Mouse (Mus musculus) spleen, adult 18-20 months (tissue): Measurements from ENCODE around the gene Zfp866.

Source experiments
- DNase-seq, 2 experiments: peaks; one replicate each; pipeline ENCODE4 v3.0.0; 2022; ENCODE audit warnings: mixed read lengths in 2 of 2

Gene Zfp866

DNA sequence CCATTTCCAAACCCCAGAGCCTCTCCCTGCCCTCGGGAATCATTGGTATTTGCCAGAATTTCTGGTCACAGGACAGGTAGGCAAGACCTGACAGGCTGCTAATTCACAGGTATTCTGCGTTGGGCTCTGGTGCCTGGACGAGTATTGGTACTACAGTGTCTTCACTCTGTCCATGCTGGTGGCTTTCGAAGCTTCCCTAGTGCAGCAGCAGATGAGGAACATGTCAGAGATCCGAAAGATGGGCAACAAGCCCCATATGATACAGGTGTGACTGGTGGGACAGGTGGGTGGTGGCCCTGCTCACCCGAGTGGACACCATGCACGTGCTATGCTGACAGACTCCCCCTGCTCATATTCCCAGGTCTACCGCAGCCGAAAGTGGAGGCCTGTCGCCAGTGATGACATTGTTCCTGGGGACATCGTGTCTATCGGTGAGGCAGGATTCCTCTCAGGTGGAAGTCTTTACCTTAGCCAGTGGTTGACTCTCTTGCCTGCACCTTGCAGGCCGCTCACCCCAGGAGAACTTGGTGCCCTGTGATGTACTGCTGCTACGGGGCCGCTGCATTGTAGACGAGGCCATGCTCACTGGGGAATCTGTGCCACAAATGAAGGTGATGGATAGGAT lies 5.9 kb upstream of the Zfp866 start:
- DNase-seq, result no peak

DNA sequence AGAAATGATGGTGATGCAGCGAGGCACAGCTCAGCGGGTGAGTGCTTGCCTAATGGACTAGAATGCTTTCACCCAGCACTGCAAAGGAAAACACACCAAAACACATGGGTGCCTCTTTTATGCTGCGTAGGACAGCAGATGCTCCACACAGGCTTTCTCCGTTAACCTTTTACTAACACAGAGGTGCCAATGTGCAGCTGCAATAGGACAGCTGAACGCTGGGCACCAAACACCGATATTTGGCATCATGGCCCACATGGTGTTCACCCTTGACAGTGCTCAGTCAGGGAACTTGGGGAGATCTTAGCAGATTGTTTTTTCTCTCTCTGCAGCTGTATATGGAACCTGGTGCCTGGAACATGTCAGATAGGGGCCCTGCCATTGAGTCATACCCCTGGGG lies 3.9 kb upstream of the Zfp866 start:
- no peak for DNase-seq

DNA sequence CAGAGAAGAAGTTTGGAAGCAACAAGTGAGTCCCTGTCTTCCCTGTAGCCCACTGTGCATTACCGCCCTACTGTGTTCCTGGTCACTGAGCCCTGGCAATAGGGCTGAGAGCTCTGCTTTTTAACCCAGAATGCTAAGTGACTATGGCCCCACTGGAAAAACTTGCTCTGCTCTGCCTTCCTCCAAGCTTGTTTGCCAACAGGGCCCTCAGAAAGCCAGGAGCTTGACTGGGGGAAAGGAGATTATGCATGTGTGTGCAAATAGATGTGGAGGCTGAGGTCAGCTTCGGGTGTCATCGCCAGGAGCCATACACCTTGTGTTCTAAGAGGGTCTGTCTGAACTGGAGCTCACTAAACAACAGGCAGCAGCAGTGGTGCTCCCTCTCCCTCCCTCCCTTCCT lies 3.1 kb upstream of the Zfp866 start:
- DNase-seq, result no peak

DNA sequence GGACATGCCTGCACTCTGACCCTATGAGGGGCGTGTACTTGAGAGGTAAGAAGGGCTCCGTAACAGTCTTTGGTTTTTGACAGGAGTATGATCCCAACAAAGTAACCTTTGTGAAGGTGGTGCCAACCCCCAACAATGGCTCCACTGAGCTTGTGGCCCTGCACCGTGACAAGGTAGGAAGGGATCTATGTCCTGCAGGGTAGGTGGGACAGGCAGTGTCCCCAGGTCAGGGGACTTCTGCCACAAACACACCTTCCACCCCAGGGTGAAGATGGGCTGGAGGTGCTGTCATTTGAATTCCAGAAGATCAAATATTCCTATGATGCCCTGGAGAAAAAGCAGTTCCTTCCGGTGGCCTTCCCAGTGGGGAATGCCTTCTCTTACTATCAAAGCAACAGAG lies 2.7 kb upstream of the Zfp866 start:
- DNase-seq, result no peak

DNA sequence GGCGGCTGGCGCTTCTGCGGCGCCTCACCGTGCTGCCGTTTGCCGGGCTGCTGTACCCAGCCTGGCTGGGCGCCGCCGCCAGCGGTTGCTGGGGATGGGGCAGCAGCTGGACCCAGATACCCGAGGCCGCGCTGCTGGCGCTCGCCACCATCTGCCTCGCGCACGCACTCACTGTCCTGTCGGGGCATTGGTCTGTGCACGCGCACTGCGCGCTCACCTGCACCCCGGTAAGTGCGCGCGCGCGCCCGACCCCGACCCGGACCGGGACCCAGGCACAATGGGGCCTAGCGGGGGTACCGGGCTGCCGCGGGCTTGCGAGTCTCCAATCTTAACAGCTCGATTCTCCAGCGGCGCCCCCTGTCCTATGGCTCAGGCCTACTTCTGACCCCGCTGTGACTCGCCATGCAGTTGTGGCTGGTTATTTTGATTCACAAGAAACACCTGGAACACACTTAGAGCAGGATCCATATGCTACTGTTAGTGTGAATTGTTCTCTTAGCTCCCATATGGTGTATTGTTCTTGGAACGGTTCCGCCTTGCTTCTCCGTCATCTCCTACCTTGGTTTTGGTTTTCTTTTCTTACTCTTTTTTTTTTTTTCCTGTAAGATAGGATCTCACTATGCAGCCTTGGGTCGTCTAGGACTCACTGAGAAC lies 564 bp upstream of the Zfp866 start:
- no peak for DNase-seq

DNA sequence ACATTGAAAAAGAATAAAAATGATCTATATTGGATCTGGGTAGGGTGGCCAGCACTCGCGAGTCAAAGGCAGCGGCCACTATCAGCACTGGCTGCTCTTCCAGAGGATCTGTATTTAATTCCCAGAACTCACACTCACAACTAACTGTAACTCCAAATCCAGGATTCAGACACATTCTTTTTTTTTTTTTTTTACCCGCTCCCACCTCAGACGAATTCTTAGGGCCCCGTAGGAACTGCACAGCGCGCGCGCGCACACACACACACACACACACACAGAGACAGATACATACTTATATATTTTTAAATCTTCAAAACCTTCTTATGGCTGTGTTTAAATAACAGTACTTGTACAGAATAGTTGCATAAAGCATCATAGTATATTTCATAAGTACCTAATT lies 614 bp downstream of the Zfp866 start:
- DNase-seq, result peak in 1 of 2 experiments; percentile 3

DNA sequence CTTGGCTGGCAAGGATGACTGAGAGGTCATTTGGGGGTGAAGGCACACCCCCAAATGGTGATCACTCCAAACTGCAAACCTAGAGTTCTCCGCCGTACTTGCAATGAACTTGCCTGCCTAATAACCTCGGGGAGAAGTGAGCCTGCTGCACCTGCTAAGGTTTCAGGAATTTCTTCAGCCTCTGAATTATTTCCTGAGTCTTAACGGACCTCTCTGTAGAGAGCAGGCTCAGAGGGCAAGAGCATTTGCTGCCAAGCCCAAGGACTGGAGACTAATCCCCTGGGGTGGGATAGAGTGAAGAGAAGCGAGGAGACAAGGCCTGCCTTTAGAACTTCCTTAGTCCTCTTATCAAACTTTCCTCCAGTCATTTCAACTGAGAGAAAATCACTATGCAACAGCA lies 1.2 kb downstream of the Zfp866 start:
- peak in 1 of 2 experiments; percentile 1 for DNase-seq

DNA sequence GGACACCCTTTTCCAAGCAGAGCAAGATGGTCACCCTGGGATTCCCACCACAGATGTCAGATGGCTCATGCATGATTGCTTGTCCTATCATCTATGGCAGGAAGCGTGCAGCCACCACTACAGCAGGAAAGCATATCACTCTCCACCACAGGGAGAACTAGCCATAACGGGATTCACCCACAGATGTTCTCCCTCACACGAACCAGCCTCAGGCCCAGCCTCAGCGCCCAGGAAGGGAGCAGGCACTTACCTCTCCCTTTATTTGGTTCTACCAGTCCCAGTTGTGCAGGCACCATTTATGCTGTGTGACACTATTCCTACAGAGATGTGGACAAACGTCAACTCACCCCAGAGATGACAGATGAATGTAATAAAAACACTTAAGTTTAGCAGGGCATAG lies 1.9 kb downstream of the Zfp866 start:
- no peak for DNase-seq

DNA sequence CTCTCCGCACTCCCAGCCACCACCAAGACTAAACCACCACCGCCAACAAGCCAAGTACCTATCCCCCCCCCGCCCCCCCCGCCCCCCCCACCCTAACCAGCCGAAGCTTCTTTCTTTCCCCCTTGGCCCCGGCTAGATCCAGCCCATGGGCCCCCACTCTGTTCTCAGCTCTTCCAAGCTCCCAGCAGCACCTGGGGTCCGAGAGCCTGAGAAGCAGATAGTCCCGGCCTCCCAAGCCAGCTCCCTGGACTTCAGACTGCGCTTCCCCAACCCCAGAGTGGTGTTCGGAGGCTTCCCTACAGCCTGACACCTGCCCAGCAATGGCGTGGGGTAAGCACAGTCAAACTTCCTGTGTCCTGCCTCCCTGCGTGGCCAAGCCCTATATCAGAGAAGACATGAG lies 13.9 kb downstream of the Zfp866 start:
- no peak for DNase-seq

DNA sequence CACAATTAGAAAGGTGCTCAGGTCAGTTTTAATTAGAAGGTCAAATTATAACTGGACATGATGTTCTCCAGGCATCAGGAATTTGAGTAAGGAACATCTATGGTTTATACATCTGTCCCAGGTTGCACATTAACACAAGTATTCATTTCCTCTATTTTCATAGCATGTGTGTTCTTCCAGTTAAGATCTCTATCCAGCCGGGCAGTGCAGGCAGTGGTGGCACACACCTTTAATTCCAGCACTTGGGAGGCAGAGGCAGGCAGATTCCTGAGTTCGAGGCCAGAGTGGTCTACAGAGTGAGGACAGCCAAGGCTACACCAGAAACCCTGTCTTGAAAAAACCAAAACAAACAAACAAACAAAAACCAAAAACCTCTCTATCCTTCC lies 15.8 kb downstream of the Zfp866 start:
- no peak for DNase-seq

DNA sequence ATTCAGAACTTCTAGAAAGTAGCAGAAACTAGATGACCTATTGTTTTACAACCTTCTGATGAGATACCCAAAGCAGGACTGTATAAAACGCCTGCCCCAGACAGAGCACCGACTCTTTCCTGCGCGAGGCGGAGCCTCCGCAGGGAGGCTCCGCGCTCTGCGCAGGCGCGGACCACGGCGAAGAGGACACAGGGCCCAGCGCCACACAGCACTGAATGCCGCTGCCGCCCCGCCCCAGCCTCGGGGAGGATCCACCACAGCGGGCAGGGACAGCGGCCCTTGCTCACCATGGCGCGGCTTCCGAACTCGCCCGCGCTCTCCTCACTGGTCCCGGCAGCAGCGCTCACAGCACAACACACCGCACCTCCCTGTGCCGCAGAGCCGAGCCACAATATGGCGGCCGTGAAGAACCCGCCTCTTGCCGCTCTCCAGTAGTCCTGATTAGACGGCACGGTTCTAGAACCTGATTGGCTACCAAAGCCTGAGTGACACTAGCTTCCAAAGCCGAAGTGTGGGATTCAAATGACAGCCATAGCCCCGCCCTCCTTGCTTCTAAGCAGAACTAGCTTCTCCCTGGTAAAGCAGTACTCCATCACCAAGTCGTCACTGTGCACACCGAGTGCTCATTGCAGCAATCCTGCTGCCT lies 16.4 kb downstream of the Zfp866 start, which contains the start of gene Gm20422:
TSS of gene Gm20422 (minus strand) at position 384 of the 646 bp plus-strand sequence.
- peak; percentile 79 to 80 for DNase-seq

DNA sequence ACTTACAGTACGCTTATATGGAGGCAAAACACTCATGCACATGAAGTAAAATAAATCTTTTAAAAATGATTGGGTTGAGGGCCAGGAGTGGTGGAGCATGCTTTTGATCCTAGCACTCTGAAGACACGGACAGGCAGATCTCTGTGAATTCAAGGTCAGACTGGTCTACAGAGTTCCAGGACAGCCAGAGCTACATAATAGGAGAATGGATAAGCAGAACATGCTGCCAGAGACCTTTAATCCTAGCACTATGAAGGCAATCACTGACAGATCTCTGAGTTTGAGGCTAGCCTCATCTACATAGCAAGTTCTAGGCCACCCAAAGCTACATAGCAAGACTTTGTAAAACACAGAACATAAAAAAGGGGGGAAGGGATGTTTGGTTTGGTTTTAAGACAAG lies 18.9 kb downstream of the Zfp866 start:
- DNase-seq, result no peak

DNA sequence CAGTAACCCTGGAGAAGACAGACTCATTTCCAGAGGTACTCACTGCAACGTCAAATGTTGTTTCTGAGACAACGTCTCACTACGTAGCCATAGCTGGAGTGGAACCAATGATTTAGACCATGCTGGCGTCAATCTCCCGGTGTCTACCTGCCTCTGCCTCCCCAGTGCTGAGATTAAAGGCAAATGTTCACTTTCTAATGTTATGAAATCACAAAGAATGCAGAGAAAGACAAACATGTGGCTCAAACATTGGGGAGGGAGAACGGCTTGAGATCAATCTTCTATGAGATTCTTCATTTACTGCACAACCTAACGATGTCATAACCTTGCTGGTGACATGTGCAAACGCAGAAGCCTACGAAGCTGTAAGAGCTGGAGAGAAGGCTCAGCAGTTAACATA lies 19.8 kb downstream of the Zfp866 start:
- DNase-seq, result no peak

DNA sequence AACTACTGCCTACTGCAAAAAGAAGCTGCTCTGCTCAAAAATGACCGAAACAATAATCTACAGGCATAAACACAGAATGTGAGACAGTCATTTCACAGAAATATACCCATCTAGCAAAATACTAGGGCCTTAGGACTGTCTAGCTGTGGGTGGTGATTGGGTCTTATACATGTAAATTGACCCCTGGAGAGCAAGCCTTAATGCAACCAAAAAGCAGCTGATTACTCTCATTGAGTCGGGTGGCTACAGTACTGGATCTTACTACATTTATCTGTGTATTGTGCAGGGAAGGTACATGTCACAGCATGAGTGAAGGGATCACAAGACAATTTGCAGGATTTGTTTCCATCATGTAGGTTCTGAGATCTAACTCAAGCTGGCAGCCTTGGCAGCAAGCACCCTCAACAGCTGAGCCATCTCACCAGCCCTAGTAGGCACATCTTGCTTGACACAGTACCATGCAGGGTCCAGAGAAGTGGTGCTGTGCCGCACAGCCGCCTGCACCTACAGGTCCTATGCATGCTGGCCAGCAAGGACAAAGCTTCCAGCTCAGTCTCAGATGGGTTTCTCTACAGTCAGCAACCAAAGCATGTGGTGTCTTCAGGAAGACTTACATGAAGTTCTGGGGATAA lies 29.0 kb downstream of the Zfp866 start:
- DNase-seq, result no peak

DNA sequence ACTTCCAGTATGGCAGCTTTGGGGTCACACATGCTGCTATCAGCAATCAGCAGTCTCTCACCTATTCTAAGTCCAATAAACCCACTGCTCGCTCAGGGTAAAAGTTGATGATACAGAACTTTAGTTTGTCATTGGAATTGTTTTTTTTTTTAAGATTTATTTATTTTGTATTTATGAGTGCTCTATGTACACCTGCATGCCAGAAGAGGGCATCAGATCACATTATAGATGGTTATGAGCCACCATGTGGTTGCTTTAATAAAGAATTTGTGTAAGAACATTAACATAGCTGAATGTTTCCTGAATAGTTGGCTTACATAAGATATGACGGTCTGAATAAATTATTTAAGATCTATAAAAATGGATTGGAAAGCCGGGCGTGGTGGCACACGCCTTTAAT lies 32.7 kb downstream of the Zfp866 start:
- no peak for DNase-seq

DNA sequence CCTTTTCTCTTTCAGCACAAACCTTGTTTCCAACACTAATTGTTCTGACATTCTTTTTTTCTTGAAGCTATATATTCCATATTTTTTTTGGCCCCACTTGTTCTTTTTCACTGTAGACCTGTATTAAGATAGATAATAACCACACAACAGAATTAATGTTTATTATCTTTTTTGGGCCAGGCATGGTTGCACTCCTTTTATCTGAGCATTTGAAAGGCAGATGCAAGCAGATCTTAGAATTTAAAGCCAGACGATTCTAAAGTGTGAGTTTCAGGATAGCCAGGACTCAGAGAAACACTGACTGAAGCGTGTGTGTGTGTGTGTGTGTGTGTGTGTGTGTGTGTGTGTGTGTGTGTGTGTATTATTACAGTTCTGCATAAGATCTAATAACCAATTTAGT lies 38.5 kb downstream of the Zfp866 start:
- no peak for DNase-seq

DNA sequence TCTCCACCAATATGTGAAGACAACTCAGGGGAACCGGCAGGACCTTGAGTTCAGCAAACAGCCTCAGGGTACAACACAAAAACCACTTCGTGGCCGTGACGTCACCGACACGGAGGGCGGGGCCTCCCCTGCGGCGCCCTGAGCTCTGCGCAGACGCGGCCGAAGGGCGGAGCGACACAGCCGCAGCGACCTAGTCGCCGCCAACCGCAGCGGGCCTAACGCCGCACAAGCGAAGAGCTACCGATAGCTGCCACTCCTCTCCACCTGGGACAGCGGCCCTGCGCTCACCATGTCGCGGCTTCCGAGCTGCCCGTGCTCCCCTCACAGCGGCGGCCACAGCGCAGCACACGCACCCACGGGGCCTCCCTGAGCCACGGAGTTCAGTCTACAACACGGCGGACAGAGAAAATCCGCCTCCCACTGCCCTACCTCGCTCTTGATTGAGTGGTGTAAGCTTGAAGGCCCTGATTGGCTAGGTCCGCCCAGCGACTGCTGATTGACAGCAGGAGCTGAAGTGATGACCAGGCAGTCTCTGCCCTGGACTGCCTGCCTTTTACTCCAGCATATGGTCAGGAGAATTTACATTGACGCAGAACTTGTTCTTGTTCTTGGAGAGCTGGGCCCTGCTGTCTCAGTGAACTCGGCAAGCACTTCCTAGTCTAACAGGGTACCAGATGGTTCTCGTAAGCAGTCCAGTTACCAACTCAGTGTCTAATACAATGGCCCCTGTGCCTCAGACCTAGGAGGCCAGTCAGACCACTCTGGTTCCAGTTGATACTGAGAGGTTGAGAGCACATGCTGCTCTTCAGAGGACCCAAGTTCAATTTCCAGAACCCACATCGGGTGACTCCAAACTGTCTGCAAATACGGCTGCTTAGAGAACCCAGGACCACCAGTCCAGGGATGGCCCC lies 41.2 kb downstream of the Zfp866 start, which contains the start of gene Zfp963:
TSS of gene Zfp963 (minus strand) at position 427 of the 911 bp plus-strand sequence.
- DNase-seq, result peak; percentile 95 to 98

DNA sequence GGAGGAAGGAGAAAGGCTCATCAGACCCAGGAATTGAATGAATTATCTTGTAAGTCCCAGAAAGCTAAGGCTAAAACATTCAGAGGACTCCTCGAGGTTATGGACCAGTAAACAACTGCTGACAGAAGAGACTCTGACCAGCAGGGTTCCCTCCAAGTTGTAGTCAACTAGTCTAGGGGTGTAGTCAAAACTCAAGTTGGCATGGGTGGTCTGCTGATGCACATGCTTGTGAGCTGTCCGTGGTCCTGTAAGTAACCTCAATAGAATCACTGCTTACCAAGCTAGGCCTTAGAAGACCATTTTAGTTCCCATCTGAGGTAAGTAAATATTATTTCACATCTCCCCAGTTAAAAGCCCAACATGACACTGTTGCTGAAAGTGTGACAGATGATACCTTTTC lies 49.7 kb downstream of the Zfp866 start:
- no peak for DNase-seq

DNA sequence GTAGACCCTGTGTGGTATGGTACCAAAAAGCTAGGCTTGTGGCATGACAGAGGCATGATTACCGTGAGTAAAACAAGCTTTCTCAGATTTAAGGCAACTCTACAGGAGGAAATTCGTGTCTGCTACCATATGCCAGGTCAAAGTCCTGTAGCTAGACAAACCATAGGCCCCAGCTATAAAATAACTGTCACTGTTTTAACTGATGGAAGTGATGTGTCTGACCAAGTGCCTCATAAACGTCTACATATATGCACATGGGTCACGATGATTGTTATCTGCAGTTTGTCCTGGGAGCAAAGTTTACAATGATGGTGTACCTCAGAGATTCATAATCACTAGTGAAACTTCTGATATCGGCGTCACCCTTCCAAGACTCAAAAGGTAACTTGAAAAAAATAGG lies 50.2 kb downstream of the Zfp866 start:
- no peak for DNase-seq

DNA sequence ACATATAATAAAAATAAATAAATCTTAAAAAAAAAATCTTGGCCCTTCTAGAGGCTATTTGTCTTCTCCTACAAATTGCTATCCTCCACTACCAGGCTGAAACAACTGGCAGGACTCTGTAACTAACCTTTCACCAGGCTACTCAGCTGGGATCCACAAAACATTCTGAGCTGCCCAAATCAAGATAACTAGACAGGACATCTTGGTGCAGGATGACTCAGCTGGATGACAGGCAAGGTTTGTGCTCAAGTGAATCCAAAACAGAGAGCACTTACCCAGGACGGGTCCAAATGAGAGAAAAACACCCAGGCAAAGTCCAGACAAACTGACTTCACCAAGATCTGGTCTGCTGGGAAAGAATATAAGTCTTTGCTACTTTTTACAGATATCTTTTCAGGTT lies 55.5 kb downstream of the Zfp866 start:
- DNase-seq, result no peak

DNA sequence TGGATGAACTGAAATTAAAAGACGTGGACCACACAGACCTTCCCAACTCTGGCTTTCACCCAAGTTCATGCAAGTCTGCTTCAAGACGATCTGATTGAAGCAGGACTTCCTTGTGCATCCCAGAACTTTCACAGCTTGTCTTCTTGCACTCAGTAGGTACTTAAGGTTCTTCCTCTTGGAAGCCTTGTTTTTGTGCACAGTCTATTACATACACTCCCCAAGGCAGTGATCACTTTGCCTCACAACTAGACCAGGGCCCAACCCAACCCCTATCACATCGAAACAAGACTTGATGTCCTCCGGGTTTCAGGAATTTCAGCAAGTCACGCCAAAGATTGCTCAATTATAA lies 73.8 kb downstream of the Zfp866 start:
- no peak for DNase-seq

DNA sequence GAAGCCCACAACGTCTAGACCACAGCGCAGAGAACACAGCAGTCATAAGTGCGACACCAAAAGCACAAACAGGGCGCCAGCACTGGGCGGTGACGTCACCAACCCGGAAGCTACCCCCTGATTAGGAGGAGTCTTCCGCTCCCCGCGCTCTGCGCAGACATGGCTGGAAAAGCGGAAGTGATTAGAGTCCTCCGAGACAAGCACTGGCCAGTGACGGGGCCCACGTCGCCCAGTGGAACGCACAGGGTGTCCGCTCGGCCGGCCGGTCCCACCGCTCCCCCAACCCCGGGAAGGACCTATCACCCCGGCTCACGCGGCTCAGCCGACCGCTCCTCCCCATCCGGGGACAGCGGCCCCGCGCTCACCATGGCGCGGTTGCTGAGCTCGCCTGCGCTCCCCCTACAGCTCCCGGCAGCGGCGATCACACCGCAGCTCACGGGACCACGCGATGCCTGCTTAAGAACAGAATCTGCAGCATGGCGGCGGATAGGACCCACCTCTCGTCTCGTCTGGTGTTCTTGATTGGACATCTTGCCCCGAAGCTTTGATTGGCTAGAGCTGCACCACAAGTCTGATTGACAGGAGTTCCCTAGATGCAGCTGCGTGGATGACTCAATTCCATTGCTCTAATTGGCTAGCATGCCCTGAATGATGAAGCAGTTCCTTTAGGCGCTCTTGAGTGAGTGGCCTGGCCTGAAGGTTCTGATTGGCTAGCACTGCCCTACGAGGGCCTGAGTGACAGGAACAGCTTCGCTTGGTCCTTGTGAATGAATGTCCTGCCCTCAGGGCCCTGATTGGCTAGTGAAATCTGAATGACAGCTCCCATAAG lies 74.4 kb downstream of the Zfp866 start:
- DNase-seq, result peak; percentile 89 to 91
